Mouse (Mus musculus): ENCODE measurements around the gene Hey2.

Hey2 gene

GRCm38 (mm10) chr10:30842643-30843437 lies at the start of gene Hey2:
Hey2 (minus strand) TSS chr10:30842801.
- DNase-seq (ENCODE audit: low read depth, low spot score): peak; percentile 77

GRCm38 (mm10) chr10:30883085-30883760 lies 40.6 kb upstream of the Hey2 start:
- DNase-seq (ENCODE audit: low read depth, low spot score): no peak

GRCm38 (mm10) chr10:30881109-30881508 lies 38.5 kb upstream of the Hey2 start:
- DNase-seq (ENCODE audit: low read depth, low spot score): no peak

GRCm38 (mm10) chr10:30845101-30845825 lies 2.7 kb upstream of the Hey2 start:
- no peak for DNase-seq (ENCODE audit: low read depth, low spot score)

GRCm38 (mm10) chr10:30844191-30845010 lies 1.8 kb upstream of the Hey2 start:
- no peak for DNase-seq (ENCODE audit: low read depth, low spot score)

- DNase-seq (ENCODE audit: low read depth, low spot score): no peak
These were observed 1.0 kb upstream of the Hey2 start for GRCm38 (mm10) chr10:30843438-30844190.

GRCm38 (mm10) chr10:30842228-30842627 lies 373 bp downstream of the Hey2 start:
- DNase-seq (ENCODE audit: low read depth, low spot score): no peak

- DNase-seq (ENCODE audit: low read depth, low spot score): no peak
These were observed 1.8 kb downstream of the Hey2 start for GRCm38 (mm10) chr10:30840824-30841223.

GRCm38 (mm10) chr10:30838188-30838587 lies 4.4 kb downstream of the Hey2 start:
- DNase-seq (ENCODE audit: low read depth, low spot score): no peak

- DNase-seq (ENCODE audit: low read depth, low spot score): no peak
These were observed 17.6 kb downstream of the Hey2 start for GRCm38 (mm10) chr10:30825049-30825448.

- peak; percentile 75 for DNase-seq (ENCODE audit: low read depth, low spot score)
These were observed 31.7 kb downstream of the Hey2 start for GRCm38 (mm10) chr10:30810967-30811293.

GRCm38 (mm10) chr10:30810247-30810966 lies 32.2 kb downstream of the Hey2 start:
- DNase-seq (ENCODE audit: low read depth, low spot score): no peak

GRCm38 (mm10) chr10:30803587-30804253 lies 38.9 kb downstream of the Hey2 start:
- no peak for DNase-seq (ENCODE audit: low read depth, low spot score)

- peak; percentile 70 for DNase-seq (ENCODE audit: low read depth, low spot score)
These were observed 39.7 kb downstream of the Hey2 start, which contains the start of gene Ncoa7 for GRCm38 (mm10) chr10:30802681-30803586. Ncoa7 (minus strand) TSS chr10:30803326.

GRCm38 (mm10) chr10:30802033-30802432 lies 40.6 kb downstream of the Hey2 start:
- peak; percentile 62 for DNase-seq (ENCODE audit: low read depth, low spot score)

GRCm38 (mm10) chr10:30799713-30800450 lies 42.7 kb downstream of the Hey2 start:
- DNase-seq (ENCODE audit: low read depth, low spot score): no peak

GRCm38 (mm10) chr10:30796469-30797261 lies 45.9 kb downstream of the Hey2 start:
- DNase-seq (ENCODE audit: low read depth, low spot score): no peak
